Mouse (Mus musculus) liver, embryonic 14.5 days (tissue): ENCODE data around the gene Chrna5.
A peak's percentile ranks its signal among the peaks of the same experiment; 100 is the strongest.

Experiments
- CTCF ChIP-seq: IDR thresholded peaks from 2 replicates; pipeline ENCODE4 v1.5.1; 2016; ENCODE audit warnings: antibody characterized with exemption, low read depth, control low read depth
- EP300 ChIP-seq: IDR thresholded peaks from 2 replicates; pipeline ENCODE4 v1.6.1; 2016; ENCODE audit warnings: antibody characterized with exemption, low read depth

GRCm38 (mm10) chr9:55023902-55024583 lies 43.4 kb downstream of the Chrna5 start:
- TF ChIP-seq CTCF (peak; percentile 85), EP300 (no peak)
